Mouse (Mus musculus) bone marrow, adult 2 months (tissue): ENCODE measurements around the gene Pde1a.

Experiments
- CTCF ChIP-seq: fragments of 200-500 bp; IDR thresholded peaks from 2 replicates; pipeline ENCODE4 v1.5.1; 2011; ENCODE audit warnings: low read length, control low read depth; ENCODE audit not compliant: control insufficient read depth, insufficient read depth
- POLR2A ChIP-seq: fragments of 200-500 bp; IDR thresholded peaks from 2 replicates; pipeline ENCODE4 v1.6.1; 2011; ENCODE audit warnings: low read depth, mild to moderate bottlenecking, control low read depth, low read length, borderline replicate concordance; ENCODE audit not compliant: control insufficient read depth

- TF ChIP-seq POLR2A (no peak), CTCF (no peak)
Measured at GRCm38 (mm10) chr2:80128861-80129698, at the start of gene Pde1a.
